Mouse (Mus musculus): ENCODE data around the gene Trim67. TPM values are rescaled to one million over a fixed set of nuclear protein-coding genes. Genes with fewer than 3 reads are reported as not detected.
A peak's percentile ranks its signal among the peaks of the same experiment; 100 is the strongest.
"Not testable (repeated sequence)": the region's sequence is repeated elsewhere in the genome, so short reads cannot be mapped to it uniquely, and the experiment has no call there.

Gene Trim67
- polyA plus RNA-seq, 1 experiment: 5.2 TPM

GRCm38 (mm10) chr8:124831531-124831930 is 38.6 kb downstream of the Trim67 start:
- no peak for DNase-seq (ENCODE audit: extremely low spot score in 1 of 2, low spot score in 1 of 2)

GRCm38 (mm10) chr8:124831941-124832340 is 39.0 kb downstream of the Trim67 start:
- no peak for DNase-seq (ENCODE audit: extremely low spot score in 1 of 2, low spot score in 1 of 2)

- no peak for DNase-seq (ENCODE audit: extremely low spot score in 1 of 2, low spot score in 1 of 2)
Observed at GRCm38 (mm10) chr8:124833430-124834205, 40.7 kb downstream of the Trim67 start.

- DNase-seq (ENCODE audit: extremely low spot score in 1 of 2, low spot score in 1 of 2): no peak
Observed at GRCm38 (mm10) chr8:124835848-124836247, 43.0 kb downstream of the Trim67 start.

- DNase-seq (ENCODE audit: extremely low spot score in 1 of 2, low spot score in 1 of 2): no peak
Observed at GRCm38 (mm10) chr8:124836273-124836672, 43.4 kb downstream of the Trim67 start.

- no peak for DNase-seq (ENCODE audit: extremely low spot score in 1 of 2, low spot score in 1 of 2)
Observed at GRCm38 (mm10) chr8:124836907-124837306, 44.0 kb downstream of the Trim67 start.

- DNase-seq (ENCODE audit: extremely low spot score in 1 of 2, low spot score in 1 of 2): no peak
Observed at GRCm38 (mm10) chr8:124837956-124838355, 45.1 kb downstream of the Trim67 start.

- no peak for DNase-seq (ENCODE audit: extremely low spot score in 1 of 2, low spot score in 1 of 2)
Observed at GRCm38 (mm10) chr8:124839371-124839770, 46.5 kb downstream of the Trim67 start.

GRCm38 (mm10) chr8:124840900-124841299 is 48.0 kb downstream of the Trim67 start:
- no peak for DNase-seq (ENCODE audit: extremely low spot score in 1 of 2, low spot score in 1 of 2)

- DNase-seq (ENCODE audit: extremely low spot score in 1 of 2, low spot score in 1 of 2): no peak
Observed at GRCm38 (mm10) chr8:124841775-124842174, 48.9 kb downstream of the Trim67 start.

- DNase-seq (ENCODE audit: extremely low spot score in 1 of 2, low spot score in 1 of 2): not testable (repeated sequence)
Observed at GRCm38 (mm10) chr8:124842929-124843328, 50.0 kb downstream of the Trim67 start.

GRCm38 (mm10) chr8:124845131-124845530 is 52.2 kb downstream of the Trim67 start:
- no peak for DNase-seq (ENCODE audit: extremely low spot score in 1 of 2, low spot score in 1 of 2)

GRCm38 (mm10) chr8:124845573-124845972 is 52.7 kb downstream of the Trim67 start:
- DNase-seq (ENCODE audit: extremely low spot score in 1 of 2, low spot score in 1 of 2): no peak

GRCm38 (mm10) chr8:124853511-124853910 is 60.6 kb downstream of the Trim67 start:
- no peak for DNase-seq (ENCODE audit: extremely low spot score in 1 of 2, low spot score in 1 of 2)

GRCm38 (mm10) chr8:124859466-124859865 is 66.6 kb downstream of the Trim67 start:
- no peak for DNase-seq (ENCODE audit: extremely low spot score in 1 of 2, low spot score in 1 of 2)

- DNase-seq (ENCODE audit: extremely low spot score in 1 of 2, low spot score in 1 of 2): no peak
Observed at GRCm38 (mm10) chr8:124860188-124860587, 67.3 kb downstream of the Trim67 start.

- DNase-seq (ENCODE audit: extremely low spot score in 1 of 2, low spot score in 1 of 2): peak; percentile 80 to 94
Observed at GRCm38 (mm10) chr8:124862321-124863162, 69.7 kb downstream of the Trim67 start, which contains the start of the genes Gnpat and 2810004N23Rik. Gene Gnpat (plus strand): TSS chr8:124863033. Gene 2810004N23Rik (minus strand): TSS chr8:124863120.

- no peak for DNase-seq (ENCODE audit: extremely low spot score in 1 of 2, low spot score in 1 of 2)
Observed at GRCm38 (mm10) chr8:124863163-124863677, 70.3 kb downstream of the Trim67 start.

GRCm38 (mm10) chr8:124863729-124864128 is 70.8 kb downstream of the Trim67 start:
- no peak for DNase-seq (ENCODE audit: extremely low spot score in 1 of 2, low spot score in 1 of 2)

GRCm38 (mm10) chr8:124866669-124867068 is 73.8 kb downstream of the Trim67 start:
- DNase-seq (ENCODE audit: extremely low spot score in 1 of 2, low spot score in 1 of 2): no peak

GRCm38 (mm10) chr8:124867126-124867525 is 74.2 kb downstream of the Trim67 start:
- DNase-seq (ENCODE audit: extremely low spot score in 1 of 2, low spot score in 1 of 2): no peak

All from frontal cortex, adult 2 months (tissue).